Mouse (Mus musculus) heart, adult 2 months (tissue): ENCODE data around the gene Hspd1.
"Not testable (repeated sequence)": the region's sequence is repeated elsewhere in the genome, so short reads cannot be mapped to it uniquely, and the experiment has no call there.

Experiments
- CTCF ChIP-seq: fragments of 200-600 bp; IDR thresholded peaks from 2 replicates; pipeline ENCODE4 v1.8.1; 2022; ENCODE audit warnings: antibody characterized with exemption, mild to moderate bottlenecking, moderate library complexity
- EP300 ChIP-seq: fragments of 200-500 bp; IDR thresholded peaks from 2 replicates; pipeline ENCODE4 v1.6.1; 2011; ENCODE audit warnings: low read depth, low read length, control low read depth; ENCODE audit not compliant: insufficient read depth
- POLR2A ChIP-seq: fragments of 200-500 bp; IDR thresholded peaks from 2 replicates; pipeline ENCODE4 v1.6.1; 2011; ENCODE audit warnings: mild to moderate bottlenecking, low read depth, low read length, control low read depth; ENCODE audit not compliant: insufficient read depth

GRCm38 (mm10) chr1:55124136-55124535, 36.1 kb upstream of the Hspd1 start:
- TF ChIP-seq CTCF, POLR2A, EP300: not testable (repeated sequence)
